8 mouse cellular contexts compared by ENCODE assay signal in the genomic region with DNA sequence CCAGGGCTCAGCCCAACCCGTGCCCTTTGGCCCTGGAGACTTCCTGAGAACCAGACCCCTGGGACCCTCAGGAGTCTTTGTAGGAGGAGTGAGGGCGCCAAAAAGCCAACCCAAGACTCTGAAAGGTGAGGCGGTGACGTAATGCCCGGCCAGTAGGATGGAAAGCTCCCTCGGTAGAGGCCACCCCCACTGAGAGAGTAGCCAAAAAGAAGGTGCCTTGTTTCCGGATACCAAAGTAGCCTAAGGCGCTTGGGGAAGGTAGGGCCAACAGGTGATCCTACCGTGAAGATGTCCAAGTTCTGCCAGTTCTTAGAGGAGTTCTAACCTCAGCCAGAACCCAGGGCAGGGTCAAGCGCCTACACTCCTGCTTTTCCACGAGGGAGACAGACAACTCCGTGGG. TPM values are rescaled to one million over a fixed set of nuclear protein-coding genes. Genes with fewer than 3 reads are reported as not detected.
DNase-seq lines count a peak whose midpoint lies in the region; ATAC-seq and TF ChIP-seq lines count a peak whose summit lies in the region.

No protein-coding gene starts in this region.

- no peak for TF ChIP-seq POLR2A in heart, adult 2 months (IDR thresholded peaks at IDR 0.05; ENCODE audit: insufficient read depth, low read depth, low read length)

- H3K4me2 ChIP-seq in stomach, embryonic 14.5 days (replicated peaks; ENCODE audit: low read depth, low read length) = peak overlapping the region; percentile 89

- 33% methylated on average over 12 of the region's 12 CpGs for WGBS in heart, adult 2 months
- 17% methylated on average over 12 of the region's 12 CpGs for WGBS in stomach, embryonic 14.5 days

- peaks cover 9% of the 10 kb centered on the region for H3K4me1 ChIP-seq in heart, adult 2 months (ENCODE audit: control insufficient read depth, insufficient read depth, low read length)
- H3K4me1 ChIP-seq in stomach, embryonic 14.5 days (ENCODE audit: control insufficient read depth, insufficient read depth, low read length) = peaks cover 20% of the 10 kb centered on the region

- peak overlapping the region; percentile 83 for H3K9ac ChIP-seq in heart, adult 2 months (ENCODE audit: low read depth, low read length)
- peak overlapping the region; percentile 92; the same call in 1 of the 2 replicates for H3K9ac ChIP-seq in stomach, embryonic 14.5 days (replicated peaks; ENCODE audit: low read depth, low read length)

- peak overlapping the region; percentile 97 for H3K4me3 ChIP-seq in heart, adult 2 months
- H3K4me3 ChIP-seq in stomach, embryonic 14.5 days (ENCODE audit: low read depth, low read length) = peak overlapping the region; percentile 93

- no peak for TF ChIP-seq EP300 in heart, adult 2 months (IDR thresholded peaks at IDR 0.05; ENCODE audit: insufficient read depth, low read depth, low read length)

- no peak for TF ChIP-seq CTCF in heart, adult 2 months (IDR thresholded peaks at IDR 0.05)

- intact Hi-C loops in heart, adult 2 months (cut with DNase I) = loop anchor here (5.0 to 10.0 kb wide), 3 partner anchors 91 to 394 kb away; a partner anchor contains a TSS

- H3K27ac ChIP-seq in heart, adult 2 months = peak overlapping the region; percentile 92
- peak overlapping the region; percentile 86; the same call in 1 of the 2 replicates for H3K27ac ChIP-seq in stomach, embryonic 14.5 days (ENCODE audit: low read length)

- H3K9me3 ChIP-seq in stomach, embryonic 14.5 days (ENCODE audit: control insufficient read depth, low read depth, low read length) = no peaks in the 10 kb centered on the region

- peaks cover 4% of the 10 kb centered on the region for H3K79me2 ChIP-seq in heart, adult 2 months (replicated peaks; ENCODE audit: control insufficient read depth, insufficient read depth, low read length)

- no peaks in the 10 kb centered on the region for H3K27me3 ChIP-seq in heart, adult 2 months (ENCODE audit: control insufficient read depth, insufficient read depth, low read length)
- H3K27me3 ChIP-seq in stomach, embryonic 14.5 days (ENCODE audit: control insufficient read depth, insufficient read depth, low read length) = no peaks in the 10 kb centered on the region

- H3K36me3 ChIP-seq in heart, adult 2 months (ENCODE audit: control insufficient read depth, insufficient read depth, low read length) = no peaks in the 10 kb centered on the region
- H3K36me3 ChIP-seq in stomach, embryonic 14.5 days (ENCODE audit: control insufficient read depth, insufficient read depth, low read length) = peaks cover 29% of the 10 kb centered on the region

- DNase-seq in heart, adult 2 months = peak in 1 of 2 experiments; percentile 46
- no peak for DNase-seq in heart, adult 8-10 months (ENCODE audit: low spot score)
- DNase-seq in B cell, adult 2 months = peak; percentile 33 to 36
- DNase-seq in fat pad, adult 2 months (ENCODE audit: extremely low read depth, low read depth, low spot score) = peak; percentile 55
- peak; percentile 51 for DNase-seq in liver
- DNase-seq in right cerebral cortex, adult 2 months (ENCODE audit: low spot score in 2 of 2) = no peak
- DNase-seq in layer of hippocampus, postnatal 36 days = no peak

- no peak for ATAC-seq in stomach, embryonic 14.5 days (ENCODE audit: insufficient number of reproducible peaks, insufficient read depth, low FRiP score, low read depth)

RNA-seq across cellular contexts. Expression of a gene that starts 1.5 kb away (rescaled TPM):
- 10 to 100 TPM in 1 of 2 experiments, 1 to 10 TPM in 1; 8.6 to 11.8 TPM for total RNA-seq in heart, adult 2 months (2021)
- 6.1 and 6.5 TPM in 2 replicates for polyA plus RNA-seq in heart, adult 2 months (2012; rRNA removed)
- total RNA-seq in heart, adult 8-10 months (2022) = 10 to 100 TPM in 2 of 4 experiments, 1 to 10 TPM in 2; 7.9 to 10.7 (median 9.4) TPM
- polyA plus RNA-seq in stomach, embryonic 14.5 days (2014; fragmentation: Nextera tagmentation; extraction: Ambion mirVana) = 24.0 and 25.6 TPM in 2 replicates
- total RNA-seq in layer of hippocampus, postnatal 36 days (2021) = 10 to 100 TPM; 31.7 to 33.8 TPM

RNA-seq across cellular contexts. Expression of a gene that starts 24.6 kb away (rescaled TPM):
- not detected for total RNA-seq in heart, adult 2 months (2021)
- polyA plus RNA-seq in heart, adult 2 months (2012; rRNA removed) = not detected in 2 replicates
- total RNA-seq in heart, adult 8-10 months (2022) = not detected
- not detected in 2 replicates for polyA plus RNA-seq in stomach, embryonic 14.5 days (2014; fragmentation: Nextera tagmentation; extraction: Ambion mirVana)
- not detected for total RNA-seq in layer of hippocampus, postnatal 36 days (2021)

Comparison
In these comparisons a context has a peak if more than half of its experiments do, and no peak if none do; other contexts are left out.
1. DNase-seq: peak in B cell, adult 2 months (2 of 2), fat pad, adult 2 months (single experiment) and liver (single experiment); none in heart, adult 8-10 months (single experiment), right cerebral cortex, adult 2 months (0 of 2) and layer of hippocampus, postnatal 36 days (0 of 2).